Mouse (Mus musculus) layer of hippocampus, postnatal 14 days (tissue): Measurements from ENCODE around the gene Ethe1. TPM values are rescaled to one million over a fixed set of nuclear protein-coding genes. Genes with fewer than 3 reads are reported as not detected.

Source experiments
- DNase-seq, 2 experiments: peaks; one replicate each; pipeline ENCODE4 v3.0.0; 2021 to 2022; ENCODE audit warnings: low spot score in 2 of 2, mixed read lengths in 1 of 2
- total RNA-seq, 2 experiments: library from RNA; stranded (reverse); gene quantifications; 2 replicates each; pipeline ENCODE4 v1.2.3; 2021

The Ethe1 gene
- total RNA-seq, 2 experiments from 2014 or later: 8.2 to 8.6 TPM

GRCm38 (mm10) chr7:24653681-24654080 is 66.3 kb downstream of the Ethe1 start:
- DNase-seq: peak; percentile 31 to 42

Other genes starting within 250 kb of the Ethe1 start
- gene Lypd5, start 238.3 kb upstream of the Ethe1 start, total RNA-seq: not detected
- under 1 TPM; 0.41 to 0.81 TPM for gene Kcnn4, start 217.3 kb upstream of the Ethe1 start, total RNA-seq
- 10 to 100 TPM; 29.1 to 33.8 TPM for gene Smg9, start 187.9 kb upstream of the Ethe1 start, total RNA-seq
- gene Irgc1, start 135.2 kb upstream of the Ethe1 start, total RNA-seq: not detected
- gene Plaur, start 125.1 kb upstream of the Ethe1 start, total RNA-seq: 1 to 10 TPM in 1 of 2 experiments, under 1 TPM in 1; 0.76 to 1.0 TPM
- 100 to 1,000 TPM; 220 to 227 TPM for gene Cadm4, start 105.5 kb upstream of the Ethe1 start, total RNA-seq
- 10 to 100 TPM; 38.1 to 43.3 TPM for gene Zfp428, start 80.5 kb upstream of the Ethe1 start, total RNA-seq
- not detected for gene AC161166.1, start 75.1 kb upstream of the Ethe1 start, total RNA-seq
- 10 to 100 TPM; 87.5 to 89.7 TPM for gene Irgq, start 56.9 kb upstream of the Ethe1 start, total RNA-seq
- gene Pinlyp, start 41.4 kb upstream of the Ethe1 start, total RNA-seq: not detected
- 10 to 100 TPM; 41.0 to 46.8 TPM for gene Xrcc1, start 41.3 kb upstream of the Ethe1 start, total RNA-seq
- gene Zfp575, start 98 bp downstream of the Ethe1 start, total RNA-seq: 1 to 10 TPM; 5.8 to 6.3 TPM
- under 1 TPM; 0.28 to 0.60 TPM for gene Phldb3, start 23.2 kb downstream of the Ethe1 start, total RNA-seq
- 1 to 10 TPM; 1.2 to 1.3 TPM for gene Lypd3, start 49.0 kb downstream of the Ethe1 start, total RNA-seq
- not detected for gene Tex101, start 89.1 kb downstream of the Ethe1 start, total RNA-seq
- gene BC049730, start 121.7 kb downstream of the Ethe1 start, total RNA-seq: not detected
- not detected for gene Gm4763, start 139.4 kb downstream of the Ethe1 start, total RNA-seq
- gene Cd177, start 172.8 kb downstream of the Ethe1 start, total RNA-seq: not detected
- gene Ceacam10, start 189.7 kb downstream of the Ethe1 start, total RNA-seq: not detected